Mouse (Mus musculus): ENCODE results near the gene Vmn1r203.
"Not testable (repeated sequence)": the region's sequence is repeated elsewhere in the genome, so short reads cannot be mapped to it uniquely, and the experiment has no call there.

The Vmn1r203 gene

DNA sequence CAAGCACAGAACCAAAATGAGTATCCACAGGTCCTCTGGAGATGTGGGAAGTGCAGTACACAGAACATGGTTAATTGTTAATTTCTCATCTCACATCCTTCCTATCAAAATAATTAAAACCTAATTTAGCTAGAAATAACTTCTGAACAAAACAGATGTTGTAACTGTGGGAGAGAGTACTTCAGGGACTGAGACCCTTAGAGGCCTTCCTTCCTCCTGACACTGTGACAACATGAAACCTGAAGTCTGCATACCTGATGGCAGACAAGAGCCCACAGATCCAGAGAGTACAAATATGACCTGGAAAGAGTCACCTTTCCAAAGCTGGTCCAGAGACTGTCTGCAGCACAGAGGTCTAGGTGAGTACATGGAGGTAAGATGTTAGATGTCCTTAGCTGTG lies at the start of gene Vmn1r203:
Gene Vmn1r203, plus strand, starts transcription at position 301 of the 400 bp plus-strand sequence.
- no peak for DNase-seq (ENCODE audit: low spot score)

DNA sequence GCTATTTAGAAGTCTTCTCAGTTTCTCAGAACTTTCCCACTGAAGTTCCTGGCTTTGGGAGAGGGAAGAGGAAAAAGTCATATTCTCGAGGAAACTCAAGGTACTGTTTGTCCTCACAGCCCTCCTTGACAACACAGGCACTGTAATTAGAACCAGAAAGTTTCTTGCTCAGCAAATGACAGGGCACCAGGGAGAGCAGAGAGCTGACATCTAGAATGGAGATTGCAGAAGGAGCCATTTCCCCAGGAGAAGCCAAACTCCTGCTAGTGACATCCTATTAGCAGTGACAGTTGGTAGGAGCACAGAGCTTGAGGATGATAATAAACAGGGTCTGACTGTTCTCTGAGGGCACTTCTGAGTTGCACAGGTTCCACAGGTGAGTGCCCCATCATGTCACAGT lies 46.3 kb upstream of the Vmn1r203 start, which contains the start of gene Vmn1r201:
Gene Vmn1r201, plus strand, starts transcription at position 301 of the 400 bp plus-strand sequence.
- DNase-seq (ENCODE audit: low spot score): no peak

DNA sequence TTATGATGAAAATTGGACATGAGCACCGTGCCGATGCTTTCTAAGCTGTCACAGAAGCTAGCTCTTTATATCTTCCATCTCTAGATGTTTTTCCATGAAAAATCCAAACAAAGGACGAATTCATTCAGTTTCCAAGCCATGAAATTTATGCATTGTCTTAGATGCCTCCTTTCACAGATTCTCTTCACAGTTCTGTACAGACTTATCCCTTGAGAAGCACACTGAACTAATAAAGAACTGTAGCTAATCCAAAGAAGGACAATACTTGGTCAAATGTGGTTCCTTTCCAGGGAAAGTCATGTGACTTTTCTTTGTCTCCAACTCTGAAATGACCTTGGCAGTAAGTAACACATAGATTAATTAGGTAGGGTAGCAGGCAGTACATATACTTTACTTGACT lies 15.5 kb upstream of the Vmn1r203 start:
- DNase-seq (ENCODE audit: low spot score): no peak

DNA sequence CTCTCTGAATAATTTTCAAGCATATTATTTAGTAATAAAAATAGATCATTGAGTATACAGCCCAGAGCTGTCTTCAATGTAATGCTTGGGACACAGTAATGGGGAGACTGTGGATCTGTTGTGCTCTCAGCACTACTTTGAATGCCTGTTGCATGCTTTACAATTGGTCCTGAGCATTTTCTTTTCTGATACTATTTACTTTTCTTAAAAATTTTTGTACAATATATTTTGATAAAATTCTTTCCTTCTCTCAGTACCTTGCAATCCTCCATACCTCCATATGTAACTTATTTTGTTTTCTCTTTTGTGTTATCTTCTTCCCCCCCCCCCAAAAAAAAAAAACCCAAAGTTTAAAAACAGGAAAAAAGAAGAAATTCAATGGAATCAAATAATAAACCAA lies 12.6 kb upstream of the Vmn1r203 start, which contains the start of gene Vmn1r202:
Gene Vmn1r202, minus strand, starts transcription at position 101 of the 400 bp plus-strand sequence.
- no peak for DNase-seq (ENCODE audit: low spot score)

DNA sequence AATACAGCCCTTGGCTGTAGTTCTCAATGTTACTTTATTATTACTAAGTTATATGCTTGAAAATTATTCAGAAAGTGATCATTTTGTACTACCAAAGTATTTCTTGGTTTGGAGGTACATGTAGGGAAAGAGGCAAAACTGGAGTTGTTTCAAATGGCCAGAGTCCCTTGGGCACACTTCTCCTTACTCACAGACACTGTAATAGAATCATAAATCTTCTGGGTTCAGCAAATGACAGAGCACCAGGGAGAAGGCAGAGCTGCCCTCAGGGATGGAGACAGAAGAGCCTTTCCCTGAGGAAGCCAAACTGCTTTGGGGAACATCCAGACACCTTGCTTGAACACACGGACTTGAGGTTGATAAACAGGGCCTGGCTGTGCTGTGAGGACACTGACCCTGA lies 35.0 kb downstream of the Vmn1r203 start, which contains the start of gene Vmn1r204:
Gene Vmn1r204, plus strand, starts transcription at position 301 of the 400 bp plus-strand sequence.
- DNase-seq (ENCODE audit: low spot score): not testable (repeated sequence)

DNA sequence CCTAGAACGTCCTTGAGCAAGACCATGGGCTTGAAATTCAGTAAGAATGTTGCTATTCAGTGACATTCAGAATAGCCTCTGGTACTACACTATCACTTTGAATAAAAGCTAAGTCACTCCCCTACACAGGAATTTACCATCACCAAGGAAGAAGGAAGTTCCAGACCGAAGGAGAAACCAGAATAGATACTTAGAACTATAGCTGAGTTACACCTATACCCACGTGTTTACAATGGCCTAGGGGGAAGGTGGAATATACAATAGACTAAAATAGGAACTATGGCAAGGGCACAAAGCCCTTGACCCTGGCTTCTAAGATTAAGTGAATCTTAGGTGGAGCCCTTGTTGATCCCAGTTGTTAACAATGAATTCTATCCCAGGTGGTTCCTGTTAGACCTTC lies 57.0 kb downstream of the Vmn1r203 start:
- DNase-seq (ENCODE audit: low spot score): not testable (repeated sequence)
